Mouse (Mus musculus) ES-E14 (cell line): ENCODE measurements around the gene Reps1. TPM values are rescaled to one million over a fixed set of nuclear protein-coding genes. Genes with fewer than 3 reads are reported as not detected.

Experiments
- DNase-seq: peaks from one replicate; pipeline ENCODE4 v3.0.0-alpha.2; 2013; ENCODE audit warnings: low read depth, low spot score
- H3K27ac ChIP-seq: 2 replicates; pipeline ENCODE4 v1.5.1; 2012; ENCODE audit warnings: low read depth, mild to moderate bottlenecking, low read length, moderate library complexity, mixed read lengths; ENCODE audit not compliant: poor library complexity, insufficient read depth, severe bottlenecking
- H3K36me3 ChIP-seq: 2 replicates; pipeline ENCODE4 v1.6.1; 2012; ENCODE audit warnings: mild to moderate bottlenecking, low read length, moderate library complexity, mixed read lengths; ENCODE audit not compliant: control insufficient read depth, poor library complexity, insufficient read depth, severe bottlenecking
- H3K4me1 ChIP-seq, 2 experiments: fragments of 150-350 bp in 1 of 2; sonication (generic) in 1 of 2; 2 replicates each; pipeline ENCODE4 v1.6.1; 2012; ENCODE audit warnings: low read length in 2 of 2, mild to moderate bottlenecking in 1 of 2, mixed read lengths in 1 of 2; ENCODE audit not compliant: control insufficient read depth in 2 of 2, insufficient read depth in 2 of 2, poor library complexity in 1 of 2
- H3K4me3 ChIP-seq, 2 experiments: fragments of 150-350 bp in 1 of 2; sonication (generic) in 1 of 2; 2 replicates each; pipeline ENCODE4 v1.5.1; 2012; ENCODE audit warnings: low read length in 2 of 2, low read depth in 1 of 2, mild to moderate bottlenecking in 1 of 2, mixed read lengths in 1 of 2; ENCODE audit not compliant: insufficient read depth in 1 of 2, poor library complexity in 1 of 2, severe bottlenecking in 1 of 2
- H3K9ac ChIP-seq: 2 replicates; pipeline ENCODE4 v1.6.1; 2012; ENCODE audit warnings: low read depth, mild to moderate bottlenecking, low read length, mixed read lengths; ENCODE audit not compliant: poor library complexity, insufficient read depth, severe bottlenecking
- H3K9me3 ChIP-seq: fragments of 150-350 bp; sonication (generic); 2 replicates; pipeline ENCODE4 v1.6.1; 2012; ENCODE audit warnings: low read depth, mild to moderate bottlenecking, low read length; ENCODE audit not compliant: control insufficient read depth, insufficient read depth
- CHD2 ChIP-seq: IDR thresholded peaks from 2 replicates; pipeline ENCODE4 v1.6.1; 2014; ENCODE audit warnings: mild to moderate bottlenecking, low read depth, low read length, inconsistent platforms
- HCFC1 ChIP-seq: IDR thresholded peaks from 2 replicates; pipeline ENCODE4 v1.6.1; 2012; ENCODE audit warnings: low read length, inconsistent platforms, borderline replicate concordance; ENCODE audit not compliant: insufficient read depth
- MAFK ChIP-seq: IDR thresholded peaks from 2 replicates; pipeline ENCODE4 v1.6.1; 2014; ENCODE audit warnings: mild to moderate bottlenecking, low read depth, low read length, inconsistent platforms; ENCODE audit not compliant: insufficient read depth
- ZC3H11A ChIP-seq: IDR thresholded peaks from 2 replicates; pipeline ENCODE4 v1.6.1; 2012; ENCODE audit warnings: low read depth, mild to moderate bottlenecking, inconsistent platforms, low read length, borderline replicate concordance
- ZNF384 ChIP-seq: IDR thresholded peaks from 2 replicates; pipeline ENCODE4 v1.6.1; 2012; ENCODE audit warnings: low read depth, low read length, inconsistent platforms
- in situ Hi-C, 2 experiments: fragments of 600-800 bp; cut with MboI; formaldehyde crosslinking; loops; one replicate each; pipeline ENCODE4 v1.15.1; 2025; ENCODE audit warnings: low sequenced_read_pairs in 2 of 2, inconsistent platforms in 1 of 2; ENCODE audit not compliant: unreplicated experiment in 2 of 2
- total RNA-seq: library from RNA; depleted of rRNA; stranded (reverse); fragments of 300-350 nt; gene quantifications from 2 replicates; pipeline ENCODE4 v1.2.3, GENCODE M21; 2012

Gene Reps1
- total RNA-seq, 1 experiment = 39.5 TPM

DNA sequence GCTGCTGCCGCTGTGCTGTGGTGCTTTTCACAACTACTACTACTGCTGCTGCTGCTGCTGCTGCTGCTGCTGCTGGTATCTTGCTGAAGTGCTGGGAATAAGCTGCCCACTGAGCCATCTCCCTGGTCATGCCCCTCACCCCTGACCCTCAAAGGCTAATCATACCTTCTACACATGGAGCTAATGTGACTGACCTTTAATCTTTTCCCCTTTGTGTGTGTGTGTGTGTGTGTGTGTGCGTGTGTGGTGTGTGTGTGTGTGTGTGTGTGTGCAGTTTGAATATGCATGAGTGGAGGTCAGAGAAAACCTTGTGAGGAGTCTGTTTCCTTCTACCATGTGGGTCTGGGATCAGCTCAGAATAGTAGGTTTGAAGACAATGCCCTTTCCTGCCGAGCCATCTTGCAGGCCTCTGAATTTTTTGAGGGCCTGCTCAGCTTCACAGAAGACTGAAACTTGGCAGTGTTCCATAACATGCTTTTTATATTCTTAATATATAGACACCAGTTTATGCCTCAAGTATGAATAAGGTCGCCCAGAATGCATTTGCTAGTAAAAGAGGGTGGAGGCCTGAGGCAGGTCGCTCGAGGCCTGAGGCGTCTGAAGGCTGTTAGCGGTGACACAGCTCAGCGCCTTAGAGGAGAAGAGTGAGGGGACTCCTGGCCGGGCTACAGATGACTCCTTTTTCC, 12.2 kb downstream of the Reps1 start:
- Histone ChIP-seq H3K9ac (no peak overlapping the region), H3K4me1 (peaks cover 0 to 4% of the 10 kb centered on the region in 2 experiments; a peak in 1 of 4 replicates), H3K4me3 (no peak overlapping the region), H3K9me3 (no peaks in the 10 kb centered on the region), H3K36me3 (no peaks in the 10 kb centered on the region), H3K27ac (no peak overlapping the region)
- TF ChIP-seq CHD2 (no peak), HCFC1 (no peak), MAFK (no peak), ZNF384 (no peak), ZC3H11A (no peak)
- no peak for DNase-seq
- in situ Hi-C loops = no loop called here

DNA sequence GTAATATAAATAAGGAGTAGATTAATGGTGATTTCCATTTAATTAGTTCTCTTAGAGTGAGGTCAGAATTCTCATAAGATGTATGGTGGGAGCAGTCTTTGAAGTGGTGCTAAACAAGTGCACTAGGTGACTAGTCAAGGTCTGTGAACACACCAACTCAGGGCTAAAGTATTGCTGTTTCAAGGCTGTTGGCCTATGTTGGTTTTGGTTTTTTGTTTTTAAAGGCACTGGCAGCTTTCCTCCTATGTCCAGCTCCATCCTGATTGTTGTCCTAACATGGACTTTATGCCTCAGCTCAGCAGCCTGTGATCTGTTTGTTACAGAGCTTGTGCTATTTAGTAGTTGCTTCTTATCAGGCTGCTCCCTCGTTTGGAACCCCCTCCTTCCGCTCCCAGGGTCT, 13.2 kb downstream of the Reps1 start:
- TF ChIP-seq MAFK (no peak), ZC3H11A (no peak), HCFC1 (no peak), ZNF384 (no peak), CHD2 (no peak)
- Histone ChIP-seq H3K9ac (no peak overlapping the region), H3K36me3 (no peaks in the 10 kb centered on the region), H3K4me1 (peaks cover 0 to 4% of the 10 kb centered on the region in 2 experiments; a peak in 1 of 4 replicates), H3K27ac (no peak overlapping the region), H3K4me3 (no peak overlapping the region), H3K9me3 (no peaks in the 10 kb centered on the region)
- DNase-seq = no peak
- in situ Hi-C loops = no loop called here

DNA sequence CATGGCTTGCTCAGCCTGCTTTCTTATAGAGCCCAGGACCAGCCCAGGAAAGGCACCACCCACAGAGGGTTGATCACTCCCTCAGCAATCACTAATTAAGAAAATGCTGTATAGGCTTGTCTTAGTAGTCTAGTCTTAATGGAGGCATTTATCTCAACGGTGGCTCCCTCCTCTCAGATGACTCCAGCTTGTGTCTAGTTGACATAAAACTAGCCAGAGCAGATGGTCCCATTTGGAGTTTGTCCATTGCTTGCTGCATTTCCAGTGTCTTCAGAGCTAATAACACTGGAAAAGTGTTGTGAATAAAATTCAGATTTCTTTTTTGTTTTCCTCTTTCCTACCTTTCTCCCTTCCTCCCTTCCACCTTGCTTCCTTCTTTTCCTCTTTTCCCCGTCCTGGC, 13.9 kb downstream of the Reps1 start:
- no peak overlapping the region for H3K4me3 ChIP-seq
- H3K4me1 ChIP-seq = peaks cover 0 to 4% of the 10 kb centered on the region in 2 experiments; a peak in 1 of 4 replicates
- no peak overlapping the region for H3K9ac ChIP-seq
- in situ Hi-C loops = no loop called here
- TF ChIP-seq CHD2 = no peak
- TF ChIP-seq ZC3H11A = no peak
- no peak for TF ChIP-seq HCFC1
- no peak overlapping the region for H3K27ac ChIP-seq
- no peak for DNase-seq
- no peaks in the 10 kb centered on the region for H3K9me3 ChIP-seq
- H3K36me3 ChIP-seq = no peaks in the 10 kb centered on the region

DNA sequence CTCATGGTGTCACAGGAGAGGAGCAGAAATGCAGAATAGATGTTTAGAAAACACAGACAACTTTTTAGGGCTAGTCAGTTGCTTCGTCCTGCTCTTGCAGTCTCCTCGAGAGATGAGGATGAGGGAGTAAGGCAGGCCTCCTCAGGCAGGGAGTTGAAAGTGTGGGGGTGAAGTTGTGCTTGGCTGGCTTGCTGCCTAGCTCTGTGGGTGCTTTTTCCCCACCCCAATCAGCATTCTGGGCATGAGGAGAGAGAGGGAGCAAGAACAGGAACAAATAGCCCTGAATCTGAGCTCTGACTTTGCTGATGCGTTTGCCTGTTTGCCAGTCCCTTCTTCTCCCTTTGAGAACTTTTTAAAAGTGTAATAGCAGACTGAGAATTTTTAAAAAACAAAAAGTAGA, 14.5 kb downstream of the Reps1 start:
- H3K27ac ChIP-seq = no peak overlapping the region
- no peak for DNase-seq
- H3K36me3 ChIP-seq = no peaks in the 10 kb centered on the region
- H3K9ac ChIP-seq = no peak overlapping the region
- in situ Hi-C loops = no loop called here
- no peaks in the 10 kb centered on the region for H3K9me3 ChIP-seq
- TF ChIP-seq MAFK (no peak), HCFC1 (no peak), CHD2 (no peak), ZNF384 (no peak), ZC3H11A (no peak)
- H3K4me3 ChIP-seq = no peak overlapping the region
- peaks cover 0 to 4% of the 10 kb centered on the region in 2 experiments; a peak in 1 of 4 replicates for H3K4me1 ChIP-seq
